In genomic region chr3:131270381-131270780, GRCm38 (mm10) we compare ENCODE assay signal across 8 mouse cellular contexts. TPM values are rescaled to one million over a fixed set of nuclear protein-coding genes. Genes with fewer than 3 reads are reported as not detected.
A peak's percentile ranks its signal among the peaks of the same experiment; 100 is the strongest.
DNase-seq lines count a peak whose midpoint lies in the region; ATAC-seq and TF ChIP-seq lines count a peak whose summit lies in the region.

No protein-coding gene starts in this region.

- DNase-seq in kidney, adult 2 months: peak; percentile 21
- DNase-seq in kidney, adult 9 months: no peak
- peak; percentile 14 for DNase-seq in embryo, embryonic 11 days
- DNase-seq in hindbrain, postnatal 0 days (ENCODE audit: low spot score): no peak
- DNase-seq in naive thymus-derived CD4-positive, alpha-beta T cell, adult 2 months (ENCODE audit: low read depth): peak; percentile 6
- no peak for DNase-seq in frontal cortex, postnatal 14 days (ENCODE audit: low spot score in 2 of 2)
- DNase-seq in adrenal gland, postnatal 25 days: no peak
- no peak for DNase-seq in thymus, adult 2 months

- no peak overlapping the region for H3K9ac ChIP-seq in hindbrain, postnatal 0 days (replicated peaks; ENCODE audit: low read length)

- WGBS in kidney, adult 2 months: 46% methylated on average over 6 of the region's 6 CpGs
- WGBS in hindbrain, postnatal 0 days: 40% methylated on average over 6 of the region's 6 CpGs
- 94% methylated on average over 6 of the region's 6 CpGs for WGBS in thymus, adult 2 months

- H3K27ac ChIP-seq in kidney, adult 2 months (ENCODE audit: insufficient read depth, low read depth, low read length): no peak overlapping the region
- H3K27ac ChIP-seq in hindbrain, postnatal 0 days: no peak overlapping the region
- no peak overlapping the region for H3K27ac ChIP-seq in thymus, adult 2 months (ENCODE audit: control insufficient read depth, insufficient read depth, low read length)

- H3K4me1 ChIP-seq in kidney, adult 2 months (ENCODE audit: control insufficient read depth, insufficient read depth, low read length): peaks cover 47% of the 10 kb centered on the region
- H3K4me1 ChIP-seq in hindbrain, postnatal 0 days (ENCODE audit: insufficient read depth, low read length): peaks cover 9% of the 10 kb centered on the region; the same call in 1 of the 2 replicates
- H3K4me1 ChIP-seq in thymus, adult 2 months (replicated peaks; ENCODE audit: control insufficient read depth, insufficient read depth, low read length): peaks cover 3% of the 10 kb centered on the region

- H3K4me3 ChIP-seq in kidney, adult 2 months (ENCODE audit: insufficient read depth, low read depth, low read length): no peak overlapping the region
- no peak overlapping the region for H3K4me3 ChIP-seq in hindbrain, postnatal 0 days (ENCODE audit: low read length)
- H3K4me3 ChIP-seq in thymus, adult 2 months (ENCODE audit: control insufficient read depth, insufficient read depth, low read length): no peak overlapping the region

- no peaks in the 10 kb centered on the region for H3K27me3 ChIP-seq in kidney, adult 2 months (replicated peaks; ENCODE audit: control insufficient read depth, insufficient read depth, low read length)
- H3K27me3 ChIP-seq in hindbrain, postnatal 0 days (ENCODE audit: insufficient read depth, low read length): no peaks in the 10 kb centered on the region
- no peaks in the 10 kb centered on the region for H3K27me3 ChIP-seq in thymus, adult 2 months (ENCODE audit: control insufficient read depth, insufficient read depth, low read length)

- no peak for TF ChIP-seq CTCF in kidney, adult 2 months (conservative IDR thresholded peaks at IDR 0.05; ENCODE audit: insufficient read depth, insufficient read length, low read depth, low read length)
- TF ChIP-seq CTCF in hindbrain, postnatal 0 days (IDR thresholded peaks at IDR 0.05; ENCODE audit: low read depth): no peak
- TF ChIP-seq CTCF in thymus, adult 2 months (IDR thresholded peaks at IDR 0.05; ENCODE audit: borderline replicate concordance, control insufficient read depth, extremely low read depth, insufficient read depth, low read length, poor library complexity): no peak

- no peak for TF ChIP-seq POLR2A in kidney, adult 2 months (IDR thresholded peaks at IDR 0.05; ENCODE audit: low read depth, low read length)
- TF ChIP-seq POLR2A in thymus, adult 2 months (IDR thresholded peaks at IDR 0.05; ENCODE audit: control insufficient read depth, extremely low read depth, insufficient read depth, low read length, poor library complexity): no peak

- 0 out of 2 replicates have a peak overlapping the region, but pooled peaks have one; percentile 73 for H3K4me2 ChIP-seq in hindbrain, postnatal 0 days (ENCODE audit: low read depth, low read length)

- no peaks in the 10 kb centered on the region; the same call in 1 of the 2 replicates for H3K36me3 ChIP-seq in kidney, adult 2 months (ENCODE audit: control insufficient read depth, insufficient read depth, low read length)
- H3K36me3 ChIP-seq in hindbrain, postnatal 0 days (ENCODE audit: insufficient read depth, low read length): no peaks in the 10 kb centered on the region
- no peaks in the 10 kb centered on the region for H3K36me3 ChIP-seq in thymus, adult 2 months (ENCODE audit: control insufficient read depth, insufficient read depth, low read length)

- no peaks in the 10 kb centered on the region for H3K9me3 ChIP-seq in hindbrain, postnatal 0 days (ENCODE audit: low read length)

- ATAC-seq in hindbrain, postnatal 0 days: no peak

RNA-seq across cellular contexts. Expression of gene Hadh, which starts 1.5 kb away (rescaled TPM):
- 471 and 515 TPM in 2 replicates for polyA plus RNA-seq in kidney, adult 2 months (2012; rRNA removed)
- total RNA-seq in hindbrain, postnatal 0 days (2014; rRNA removed): 25.0 and 27.6 TPM in 2 replicates
- 46.3 and 50.9 TPM in 2 replicates for polyA plus RNA-seq in hindbrain, postnatal 0 days (2015; fragmentation: Nextera tagmentation; extraction: Ambion mirVana)
- total RNA-seq in adrenal gland, postnatal 25 days (2021): 400 and 413 TPM in 2 replicates
- polyA plus RNA-seq in thymus, adult 2 months (2012; rRNA removed): 92.4 and 101 TPM in 2 replicates

RNA-seq across cellular contexts. Expression of gene Cyp2u1, which starts 32.6 kb away (rescaled TPM):
- 7.8 and 9.4 TPM in 2 replicates for polyA plus RNA-seq in kidney, adult 2 months (2012; rRNA removed)
- 16.7 and 24.5 TPM in 2 replicates for total RNA-seq in hindbrain, postnatal 0 days (2014; rRNA removed)
- polyA plus RNA-seq in hindbrain, postnatal 0 days (2015; fragmentation: Nextera tagmentation; extraction: Ambion mirVana): 13.7 and 14.5 TPM in 2 replicates
- 20.8 and 24.4 TPM in 2 replicates for total RNA-seq in adrenal gland, postnatal 25 days (2021)
- 1.2 and 2.0 TPM in 2 replicates for polyA plus RNA-seq in thymus, adult 2 months (2012; rRNA removed)

Comparison
In these comparisons a context has a peak if more than half of its experiments do, and no peak if none do; other contexts are left out.
1. DNase-seq: peak in kidney, adult 2 months (single experiment), embryo, embryonic 11 days (single experiment) and naive thymus-derived CD4-positive, alpha-beta T cell, adult 2 months (single experiment); none in kidney, adult 9 months (single experiment), hindbrain, postnatal 0 days (single experiment), frontal cortex, postnatal 14 days (0 of 2), adrenal gland, postnatal 25 days (single experiment) and thymus, adult 2 months (single experiment).